Mouse (Mus musculus): ENCODE measurements around the gene Mybph. TPM values are rescaled to one million over a fixed set of nuclear protein-coding genes. Genes with fewer than 3 reads are reported as not detected.

Mybph gene
- polyA plus RNA-seq, 2 experiments, result 92.6 to 115 TPM

- no peaks in the 10 kb centered on the region for H3K36me3 ChIP-seq (ENCODE audit: control insufficient read depth, insufficient read depth, low read length)
- no peak overlapping the region for H3K4me3 ChIP-seq (replicated peaks; ENCODE audit: low read length)
- 73% methylated on average over 5 of the region's 5 CpGs for WGBS
- ATAC-seq (ENCODE audit: low FRiP score, low read depth), result no peak
- H3K9ac ChIP-seq (ENCODE audit: low read depth, low read length, severe bottlenecking), result no peak overlapping the region
- H3K4me1 ChIP-seq (ENCODE audit: control insufficient read depth, insufficient read depth, low read length), result peaks cover 6% of the 10 kb centered on the region; the same call in 1 of the 2 replicates
- DNase-seq (ENCODE audit: low spot score), result no peak
- H3K27me3 ChIP-seq (ENCODE audit: control insufficient read depth, insufficient read depth, low read length), result peaks cover 17% of the 10 kb centered on the region
- H3K9me3 ChIP-seq (ENCODE audit: control insufficient read depth, low read length), result no peaks in the 10 kb centered on the region
- no peak overlapping the region for H3K4me2 ChIP-seq (replicated peaks; ENCODE audit: low read depth, low read length, severe bottlenecking)
- TF ChIP-seq POLR2A (IDR thresholded peaks at IDR 0.05; ENCODE audit: borderline replicate concordance, extremely low read depth, insufficient read depth, insufficient read length), result no peak
- no peak overlapping the region for H3K27ac ChIP-seq (replicated peaks; ENCODE audit: low read depth, low read length)
These were observed 36.7 kb downstream of the Mybph start for GRCm38 (mm10) chr1:134229806-134230575.

GRCm38 (mm10) chr1:134230638-134231228, 37.5 kb downstream of the Mybph start:
- Histone ChIP-seq H3K4me3 (replicated peaks; ENCODE audit: low read length) (no peak overlapping the region), H3K9me3 (ENCODE audit: control insufficient read depth, low read length) (no peaks in the 10 kb centered on the region)
- no peak for TF ChIP-seq POLR2A (IDR thresholded peaks at IDR 0.05; ENCODE audit: borderline replicate concordance, extremely low read depth, insufficient read depth, insufficient read length)

GRCm38 (mm10) chr1:134231270-134231669, 38.0 kb downstream of the Mybph start:
- Histone ChIP-seq H3K9me3 (ENCODE audit: control insufficient read depth, low read length) (no peaks in the 10 kb centered on the region), H3K4me3 (replicated peaks; ENCODE audit: low read length) (no peak overlapping the region), H3K9ac (ENCODE audit: low read depth, low read length, severe bottlenecking) (no peak overlapping the region), H3K27ac (replicated peaks; ENCODE audit: low read depth, low read length) (no peak overlapping the region), H3K4me1 (ENCODE audit: control insufficient read depth, insufficient read depth, low read length) (peaks cover 10% of the 10 kb centered on the region; the same call in 1 of the 2 replicates), H3K4me2 (replicated peaks; ENCODE audit: low read depth, low read length, severe bottlenecking) (no peak overlapping the region), H3K36me3 (ENCODE audit: control insufficient read depth, insufficient read depth, low read length) (no peaks in the 10 kb centered on the region), H3K27me3 (ENCODE audit: control insufficient read depth, insufficient read depth, low read length) (peaks cover 30% of the 10 kb centered on the region)
- DNase-seq (ENCODE audit: low spot score) (no peak), ATAC-seq (ENCODE audit: low FRiP score, low read depth) (no peak)
- TF ChIP-seq POLR2A (IDR thresholded peaks at IDR 0.05; ENCODE audit: borderline replicate concordance, extremely low read depth, insufficient read depth, insufficient read length), result no peak
- WGBS, result 89% methylated on average over 3 of the region's 3 CpGs

More at GRCm38 (mm10) chr1:134230638-134231228, 37.5 kb downstream of the Mybph start:
- H3K36me3 ChIP-seq (ENCODE audit: control insufficient read depth, insufficient read depth, low read length), result no peaks in the 10 kb centered on the region
- DNase-seq (ENCODE audit: low spot score) (no peak), ATAC-seq (ENCODE audit: low FRiP score, low read depth) (no peak)
- H3K4me1 ChIP-seq (ENCODE audit: control insufficient read depth, insufficient read depth, low read length), result peaks cover 10% of the 10 kb centered on the region; the same call in 1 of the 2 replicates
- 79% methylated on average over 10 of the region's 10 CpGs for WGBS
- no peak overlapping the region for H3K27ac ChIP-seq (replicated peaks; ENCODE audit: low read depth, low read length)
- no peak overlapping the region for H3K9ac ChIP-seq (ENCODE audit: low read depth, low read length, severe bottlenecking)
- H3K4me2 ChIP-seq (replicated peaks; ENCODE audit: low read depth, low read length, severe bottlenecking), result no peak overlapping the region
- H3K27me3 ChIP-seq (ENCODE audit: control insufficient read depth, insufficient read depth, low read length), result peaks cover 24% of the 10 kb centered on the region

- WGBS, result 72% methylated on average over 3 of the region's 3 CpGs
- no peak for DNase-seq (ENCODE audit: low spot score)
- H3K27me3 ChIP-seq (ENCODE audit: control insufficient read depth, insufficient read depth, low read length), result peaks cover 33% of the 10 kb centered on the region
- no peak for TF ChIP-seq POLR2A (IDR thresholded peaks at IDR 0.05; ENCODE audit: borderline replicate concordance, extremely low read depth, insufficient read depth, insufficient read length)
- peaks cover 10% of the 10 kb centered on the region; the same call in 1 of the 2 replicates for H3K4me1 ChIP-seq (ENCODE audit: control insufficient read depth, insufficient read depth, low read length)
- no peak for ATAC-seq (ENCODE audit: low FRiP score, low read depth)
- H3K4me3 ChIP-seq (replicated peaks; ENCODE audit: low read length), result no peak overlapping the region
- no peaks in the 10 kb centered on the region for H3K9me3 ChIP-seq (ENCODE audit: control insufficient read depth, low read length)
- no peak overlapping the region for H3K27ac ChIP-seq (replicated peaks; ENCODE audit: low read depth, low read length)
- H3K36me3 ChIP-seq (ENCODE audit: control insufficient read depth, insufficient read depth, low read length), result no peaks in the 10 kb centered on the region
- H3K9ac ChIP-seq (ENCODE audit: low read depth, low read length, severe bottlenecking), result no peak overlapping the region
- H3K4me2 ChIP-seq (replicated peaks; ENCODE audit: low read depth, low read length, severe bottlenecking), result no peak overlapping the region
These were observed 38.4 kb downstream of the Mybph start for GRCm38 (mm10) chr1:134231681-134232080.

GRCm38 (mm10) chr1:134232326-134232725, 39.1 kb downstream of the Mybph start:
- ATAC-seq (ENCODE audit: low FRiP score, low read depth) (no peak), DNase-seq (ENCODE audit: low spot score) (no peak)
- Histone ChIP-seq H3K4me2 (replicated peaks; ENCODE audit: low read depth, low read length, severe bottlenecking) (no peak overlapping the region), H3K27me3 (ENCODE audit: control insufficient read depth, insufficient read depth, low read length) (peaks cover 33% of the 10 kb centered on the region), H3K4me1 (ENCODE audit: control insufficient read depth, insufficient read depth, low read length) (peaks cover 10% of the 10 kb centered on the region; the same call in 1 of the 2 replicates), H3K9me3 (ENCODE audit: control insufficient read depth, low read length) (no peaks in the 10 kb centered on the region), H3K36me3 (ENCODE audit: control insufficient read depth, insufficient read depth, low read length) (no peaks in the 10 kb centered on the region), H3K4me3 (replicated peaks; ENCODE audit: low read length) (no peak overlapping the region), H3K27ac (replicated peaks; ENCODE audit: low read depth, low read length) (no peak overlapping the region), H3K9ac (ENCODE audit: low read depth, low read length, severe bottlenecking) (no peak overlapping the region)
- TF ChIP-seq POLR2A (IDR thresholded peaks at IDR 0.05; ENCODE audit: borderline replicate concordance, extremely low read depth, insufficient read depth, insufficient read length), result no peak
- WGBS, result 73% methylated on average over 8 of the region's 8 CpGs

Measured in limb, embryonic 14.5 days (tissue).